Mouse (Mus musculus): ENCODE measurements around the gene Serpina1f.
"Not testable (repeated sequence)": the region's sequence is repeated elsewhere in the genome, so short reads cannot be mapped to it uniquely, and the experiment has no call there.

The Serpina1f gene

GRCm38 (mm10) chr12:103695429-103695828, at the start of gene Serpina1f:
Gene Serpina1f, minus strand, starts transcription at chr12:103695529.
- no peak for DNase-seq

DNA sequence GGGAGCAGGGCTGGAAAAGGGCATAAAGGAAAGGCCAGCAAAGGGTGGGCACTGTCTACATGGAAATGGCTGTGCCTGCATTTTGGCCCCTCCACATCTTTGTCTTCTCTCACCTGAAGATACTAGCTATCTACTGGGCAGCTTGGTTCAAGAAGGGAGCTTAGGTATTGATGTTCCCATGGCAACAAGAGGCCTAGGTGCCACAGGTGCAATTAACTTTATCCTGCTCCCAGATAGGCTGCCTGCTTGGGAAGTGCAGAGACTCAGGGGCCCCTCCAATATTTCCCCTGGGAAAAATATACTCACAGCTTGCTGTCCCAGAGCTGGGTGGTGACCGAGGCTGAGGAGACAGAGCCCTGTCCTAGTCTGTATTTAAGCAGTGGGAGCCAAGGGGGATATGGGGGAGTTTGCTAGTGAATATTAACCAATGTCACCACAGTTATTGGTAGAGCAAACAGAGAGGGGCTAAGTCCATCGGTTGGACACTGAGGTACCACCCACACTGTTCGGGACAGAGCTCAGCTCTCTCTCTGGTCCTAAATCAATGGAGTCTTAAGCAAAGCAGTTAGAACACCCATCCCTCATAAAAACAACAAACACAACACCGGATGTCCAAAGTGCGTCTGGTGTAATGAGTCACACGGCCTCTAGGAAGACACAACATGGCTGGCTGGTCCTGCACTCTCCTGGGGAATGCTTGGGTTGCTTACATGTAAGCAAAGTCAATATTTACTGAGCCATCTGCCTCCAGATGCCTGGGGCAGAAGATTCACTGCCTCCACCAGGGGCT, 42.7 kb upstream of the Serpina1f start:
- DNase-seq, result not testable (repeated sequence)

- not testable (repeated sequence) for DNase-seq
These were observed 40.2 kb upstream of the Serpina1f start for GRCm38 (mm10) chr12:103735566-103735965.

DNA sequence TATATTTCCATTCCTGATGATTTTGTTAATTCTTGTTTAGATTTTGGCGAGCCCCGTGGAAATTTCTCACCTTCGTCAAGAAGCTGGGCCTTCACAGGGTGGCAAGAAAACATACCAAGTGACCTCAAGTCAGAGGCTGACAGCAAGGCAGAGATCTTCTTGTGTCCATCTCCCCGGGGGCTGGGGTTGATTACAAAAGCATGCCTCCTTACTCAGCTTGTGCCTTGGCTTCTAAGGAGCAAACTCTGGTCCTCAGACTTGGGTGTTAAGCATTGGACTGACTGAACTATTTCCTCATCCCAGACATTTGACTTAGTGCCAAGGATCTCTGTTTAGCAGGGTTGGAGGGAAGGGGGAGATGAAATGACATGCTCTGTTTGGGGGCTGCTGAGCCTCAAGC, 39.8 kb upstream of the Serpina1f start:
- DNase-seq, result not testable (repeated sequence)

- DNase-seq, result no peak
These were observed 16.2 kb upstream of the Serpina1f start for GRCm38 (mm10) chr12:103711537-103711936.

GRCm38 (mm10) chr12:103710405-103710804, 15.1 kb upstream of the Serpina1f start:
- no peak for DNase-seq

DNA sequence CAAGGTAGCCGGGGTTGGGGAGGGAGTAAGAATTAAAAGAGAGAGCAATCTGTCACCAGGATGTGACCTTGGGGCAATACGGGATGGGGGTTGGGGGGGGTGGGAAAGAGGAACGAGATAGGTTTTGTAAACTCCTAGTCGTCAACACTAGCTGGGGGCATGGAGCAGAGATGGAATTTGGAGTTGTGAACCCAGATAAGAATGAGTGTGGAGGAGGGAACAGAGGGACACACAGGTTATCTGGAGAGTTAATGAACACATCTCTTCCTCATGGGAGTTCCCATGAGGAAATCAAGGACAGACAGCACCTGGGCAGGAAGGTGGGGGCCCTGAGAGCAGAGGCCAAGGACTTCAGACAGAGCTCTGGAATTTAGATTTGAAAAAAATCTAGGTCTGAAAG, 10.8 kb upstream of the Serpina1f start:
- DNase-seq, result no peak

DNA sequence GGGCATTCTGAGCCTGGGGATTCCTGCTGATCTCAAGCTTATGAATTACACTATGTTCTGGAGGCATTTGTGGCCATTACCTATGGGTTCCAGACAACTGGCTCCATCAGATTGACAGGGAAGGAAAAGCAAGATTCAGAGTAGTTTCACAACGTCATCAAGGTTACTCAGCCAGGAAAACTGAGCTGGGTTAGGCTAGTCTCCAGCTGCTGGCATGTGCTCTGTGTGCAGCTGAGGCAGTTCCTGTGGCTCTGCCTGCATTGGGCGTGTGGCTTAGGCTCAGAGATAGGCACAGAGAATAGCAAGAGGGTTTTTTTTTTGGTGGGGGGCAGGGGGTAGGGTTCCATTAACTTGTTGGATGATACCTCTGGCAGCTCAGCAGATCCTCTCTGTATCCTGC, 10.2 kb upstream of the Serpina1f start:
- DNase-seq, result no peak

GRCm38 (mm10) chr12:103700144-103700750, 4.9 kb upstream of the Serpina1f start:
- DNase-seq, result no peak

- no peak for DNase-seq
These were observed 7.0 kb downstream of the Serpina1f start for GRCm38 (mm10) chr12:103688221-103688814.

DNA sequence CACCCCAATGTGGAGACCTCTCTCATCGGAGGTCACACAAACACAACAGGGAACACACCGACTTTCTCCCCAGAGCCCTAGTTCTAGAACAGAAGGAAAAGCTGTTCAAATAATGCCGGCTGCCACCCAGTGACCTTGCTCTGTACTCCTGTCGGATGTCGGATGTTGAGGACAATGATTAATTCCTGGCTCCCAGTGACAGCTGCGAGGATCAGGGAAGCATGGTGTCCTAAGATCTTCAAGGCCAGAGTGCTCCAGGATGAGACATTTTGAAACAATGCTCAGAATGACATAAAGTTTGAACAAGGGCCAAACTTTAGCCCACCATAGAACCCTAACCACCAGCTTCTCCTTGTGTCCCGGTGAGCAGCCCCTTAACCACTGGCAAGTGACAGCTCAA, 8.3 kb downstream of the Serpina1f start:
- DNase-seq, result no peak

DNA sequence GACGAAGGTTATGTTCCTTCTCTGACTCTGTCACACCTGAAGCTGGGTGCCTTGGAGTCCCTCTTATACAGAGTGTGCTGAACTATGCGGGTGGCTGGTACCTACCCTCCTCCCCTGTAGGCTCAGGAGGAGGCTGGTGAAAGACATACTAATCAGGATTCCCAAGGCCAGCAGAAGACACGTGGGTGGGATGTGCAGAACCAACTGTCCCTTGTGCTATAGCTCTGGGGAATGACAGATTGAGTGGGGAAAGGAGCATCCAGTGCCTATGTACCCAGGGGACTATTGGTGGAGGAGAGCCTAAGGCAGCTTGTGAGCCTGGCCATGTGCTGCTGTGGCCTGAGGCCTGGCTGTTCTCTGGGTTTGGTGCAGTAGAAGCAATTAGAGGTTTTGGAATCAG, 9.3 kb downstream of the Serpina1f start:
- DNase-seq, result no peak

- no peak for DNase-seq
These were observed 9.9 kb downstream of the Serpina1f start for GRCm38 (mm10) chr12:103685386-103685785.

DNA sequence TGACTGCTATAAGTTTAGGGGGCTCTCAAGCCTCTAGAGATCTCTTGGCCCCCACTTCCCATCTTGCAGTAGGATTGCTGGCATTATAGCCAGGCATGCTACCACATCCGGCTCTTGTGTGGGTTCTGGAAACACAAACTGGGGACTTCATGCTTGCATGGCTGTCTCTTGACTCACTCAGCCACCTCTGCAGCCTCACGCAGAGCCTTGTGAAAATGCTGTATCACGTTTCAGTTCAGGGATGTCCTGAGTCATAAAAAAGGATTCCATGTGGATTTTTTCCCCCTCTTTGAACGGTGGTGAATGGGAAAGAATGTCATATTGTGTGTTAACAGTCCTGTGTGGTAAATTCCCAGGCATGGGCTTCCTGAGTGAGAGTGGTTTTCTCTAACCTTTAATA, 11.6 kb downstream of the Serpina1f start:
- DNase-seq, result no peak

GRCm38 (mm10) chr12:103681739-103682138, 13.6 kb downstream of the Serpina1f start:
- DNase-seq, result no peak

GRCm38 (mm10) chr12:103681169-103681568, 14.2 kb downstream of the Serpina1f start:
- no peak for DNase-seq

- not testable (repeated sequence) for DNase-seq
These were observed 15.5 kb downstream of the Serpina1f start for GRCm38 (mm10) chr12:103679853-103680252.

DNA sequence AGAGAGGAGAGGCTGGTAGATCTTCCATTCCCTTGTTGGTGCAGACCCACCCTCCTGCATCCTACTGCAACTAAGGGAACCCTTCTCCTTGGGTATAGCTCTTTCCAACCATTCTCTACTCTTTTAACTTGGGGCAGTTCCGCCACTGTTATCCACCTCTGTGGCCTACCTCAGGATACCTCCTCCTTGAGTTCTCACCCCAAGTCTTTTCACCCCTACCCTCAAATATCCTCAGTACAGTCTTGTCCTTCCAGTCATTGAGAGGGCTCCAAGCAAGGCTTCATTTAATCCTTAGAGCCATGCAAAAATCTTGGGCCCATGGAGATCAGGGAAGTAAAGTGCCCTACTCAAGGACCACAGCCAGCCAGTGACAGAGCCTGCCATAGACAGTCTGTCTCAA, 19.3 kb downstream of the Serpina1f start, which contains the start of gene Serpina16:
Gene Serpina16 (minus strand): TSS at position 101 of the 400 bp plus-strand sequence.
- DNase-seq, result no peak

- no peak for DNase-seq
These were observed 22.1 kb downstream of the Serpina1f start for GRCm38 (mm10) chr12:103673179-103673578.

GRCm38 (mm10) chr12:103671483-103671882, 23.8 kb downstream of the Serpina1f start:
- DNase-seq, result no peak

DNA sequence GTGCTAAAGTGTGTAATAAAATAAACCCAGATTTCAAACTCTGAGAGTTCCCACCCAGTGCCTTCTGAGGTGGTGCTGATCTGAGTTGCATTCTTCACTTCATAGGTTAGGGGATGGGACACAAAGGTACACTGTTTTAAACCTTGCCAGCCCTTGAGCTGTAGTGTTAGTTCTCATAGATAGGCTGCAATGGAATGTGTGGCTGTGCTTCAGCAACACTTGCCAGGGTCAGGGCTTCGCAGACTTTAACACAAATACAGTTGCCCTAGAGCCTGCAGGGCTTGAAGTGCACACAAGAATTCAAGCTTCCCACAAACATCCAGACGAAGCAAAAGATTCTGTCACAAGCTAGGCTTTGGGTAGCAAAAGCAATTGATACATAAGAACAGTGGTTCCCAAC, 24.4 kb downstream of the Serpina1f start:
- DNase-seq, result no peak

GRCm38 (mm10) chr12:103670344-103670743, 25.0 kb downstream of the Serpina1f start:
- DNase-seq, result no peak

- DNase-seq, result no peak
These were observed 30.0 kb downstream of the Serpina1f start for GRCm38 (mm10) chr12:103665286-103665685.

GRCm38 (mm10) chr12:103662053-103662452, 33.3 kb downstream of the Serpina1f start:
- not testable (repeated sequence) for DNase-seq

All from cerebellum, adult 9-10 months (tissue).